Mouse (Mus musculus): ENCODE results near the gene Efr3b.

DNA sequence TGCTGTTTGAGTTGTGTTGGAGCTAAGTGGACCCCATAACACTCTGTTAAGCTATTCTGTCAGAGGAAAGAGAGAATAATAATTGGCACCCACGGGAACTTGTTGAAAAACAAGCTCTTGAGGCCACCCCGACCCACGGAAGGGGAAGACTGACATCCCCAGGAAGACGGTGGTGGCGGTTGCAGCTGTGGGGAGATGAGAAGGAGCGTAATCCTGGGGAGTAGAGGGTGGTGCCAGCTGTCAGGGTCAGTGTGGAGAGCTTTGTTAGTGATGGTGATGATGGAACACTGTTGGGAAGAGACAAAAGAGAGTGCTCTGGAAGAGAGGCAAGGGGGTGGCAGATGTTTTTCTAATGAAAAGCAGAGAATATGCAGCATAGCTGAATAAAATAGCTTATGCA is 9.3 kb upstream of the Efr3b start:
- TF ChIP-seq POLR2A (IDR thresholded peaks at IDR 0.05; ENCODE audit: borderline replicate concordance, low read depth, low read length) (no peak), CTCF (IDR thresholded peaks at IDR 0.05; ENCODE audit: low read depth, low read length) (no peak)
